ENCODE assay signal across 8 mouse cellular contexts in the genomic region with DNA sequence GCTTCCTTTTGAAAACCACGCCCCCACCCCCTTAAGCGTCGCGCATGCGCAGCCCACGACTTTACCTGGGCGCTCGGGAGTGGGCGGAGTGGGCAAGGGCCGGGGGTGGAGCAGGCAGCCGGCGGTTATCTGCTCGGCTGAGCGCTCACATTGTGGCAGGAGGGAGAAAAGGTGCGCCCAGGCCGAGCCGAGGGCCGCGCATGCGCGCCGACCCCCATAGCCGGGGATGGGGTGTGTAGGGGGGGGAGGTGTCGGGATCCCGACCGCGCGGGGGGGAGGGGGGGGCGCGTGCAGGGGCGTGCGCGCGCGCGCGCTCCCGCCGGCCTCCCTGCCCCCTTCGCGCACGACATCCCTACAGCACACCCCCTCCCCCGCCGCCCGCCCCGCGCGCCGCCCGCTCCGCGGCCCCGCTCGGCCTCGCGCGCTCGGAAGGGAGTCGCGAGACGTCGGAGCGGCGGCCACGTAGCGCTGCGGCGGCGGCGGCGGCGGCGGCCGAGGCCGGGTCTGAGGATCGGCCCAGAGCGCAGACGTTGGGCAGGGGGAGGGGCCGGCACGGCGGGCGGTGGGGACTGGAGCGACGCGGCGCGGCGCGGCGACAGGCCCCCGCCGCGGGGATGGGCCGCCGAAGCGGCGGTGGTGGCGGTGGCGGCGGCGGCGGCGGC. TPM values are rescaled to one million over a fixed set of nuclear protein-coding genes. Genes with fewer than 3 reads are reported as not detected.
DNase-seq lines count a peak whose midpoint lies in the region; ATAC-seq lines count a peak whose summit lies in the region.

Zfp652 (plus strand) TSS at position 111 of the 662 bp plus-strand sequence.

- WGBS in hindbrain, embryonic 16.5 days, result under 1% methylated on average over 53 of the region's 103 CpGs

- peak within 1 kb of the TSS; percentile 98 for H3K27ac ChIP-seq in hindbrain, embryonic 16.5 days (ENCODE audit: low read depth, low read length)

- H3K4me3 ChIP-seq in hindbrain, embryonic 16.5 days (ENCODE audit: low read length), result peak within 1 kb of the TSS; percentile 94
- H3K4me3 ChIP-seq in megakaryocyte, embryonic 14.5 days (replicated peaks), result peak within 1 kb of the TSS; percentile 99

- ATAC-seq in hindbrain, embryonic 16.5 days, result peak; percentile 89

- peaks cover 25% of the 10 kb centered on the region for H3K4me1 ChIP-seq in hindbrain, embryonic 16.5 days (ENCODE audit: control insufficient read depth, insufficient read depth, low read depth, low read length)
- H3K4me1 ChIP-seq in megakaryocyte, embryonic 14.5 days, result peaks cover 50% of the 10 kb centered on the region

- no peaks in the 10 kb centered on the region for H3K36me3 ChIP-seq in hindbrain, embryonic 16.5 days (ENCODE audit: control insufficient read depth, insufficient read depth, low read length)
- no peaks in the 10 kb centered on the region for H3K36me3 ChIP-seq in megakaryocyte, embryonic 14.5 days (replicated peaks; ENCODE audit: low read length)

- peak within 1 kb of the TSS; percentile 100 for H3K9ac ChIP-seq in hindbrain, embryonic 16.5 days (ENCODE audit: low read depth, low read length)

- peak; percentile 98 for DNase-seq in WW6 (ENCODE audit: low read depth, low spot score)
- peak; percentile 88 to 94 for DNase-seq in cerebellum, postnatal 36 days
- DNase-seq in gastrocnemius, adult 18-20 months (ENCODE audit: low spot score), result peak; percentile 72
- peak; percentile 58 to 77 for DNase-seq in left cerebral cortex, adult 8-10 months (ENCODE audit: low spot score in 2 of 2)
- DNase-seq in right cerebral cortex, postnatal 10 days (ENCODE audit: low spot score in 2 of 2), result peak; percentile 86 to 88
- peak; percentile 77 to 89 for DNase-seq in urinary bladder, postnatal 36 days (ENCODE audit: low spot score in 2 of 2)

- no peaks in the 10 kb centered on the region for H3K27me3 ChIP-seq in hindbrain, embryonic 16.5 days (replicated peaks; ENCODE audit: control insufficient read depth, insufficient read depth, low read length)
- H3K27me3 ChIP-seq in megakaryocyte, embryonic 14.5 days (replicated peaks), result no peaks in the 10 kb centered on the region

- H3K4me2 ChIP-seq in hindbrain, embryonic 16.5 days (ENCODE audit: low read length), result peak within 1 kb of the TSS; percentile 70

- no peaks in the 10 kb centered on the region for H3K9me3 ChIP-seq in hindbrain, embryonic 16.5 days (ENCODE audit: control insufficient read depth, low read length)
- H3K9me3 ChIP-seq in megakaryocyte, embryonic 14.5 days, result no peaks in the 10 kb centered on the region

RNA-seq across cellular contexts. Expression of gene Zfp652, which starts in this region (rescaled TPM):
- total RNA-seq in gastrocnemius, adult 18-20 months (2021), result 100 to 1,000 TPM; 105 to 128 TPM
- polyA plus RNA-seq in hindbrain, embryonic 16.5 days (2015; fragmentation: Nextera tagmentation; extraction: Ambion mirVana), result 21.7 and 23.2 TPM in 2 replicates
- total RNA-seq in left cerebral cortex, adult 8-10 months (2022), result 10 to 100 TPM; 42.2 to 44.9 (median 43.6) TPM
- polyA plus RNA-seq in megakaryocyte, embryonic 14.5 days (2012; ENCODE audit: insufficient read depth, low replicate concordance), result 18.2 and 19.8 TPM in 2 replicates

Comparison
In these comparisons a context has a peak if more than half of its experiments do, and no peak if none do; other contexts are left out.
1. Peak in every context shown above with its lines: DNase-seq, ATAC-seq, H3K4me3 ChIP-seq and H3K27ac ChIP-seq.